Mouse (Mus musculus): ENCODE measurements around the gene 4921539E11Rik. TPM values are rescaled to one million over a fixed set of nuclear protein-coding genes. Genes with fewer than 3 reads are reported as not detected.

4921539E11Rik gene
- polyA plus RNA-seq, 1 experiment from 2014 or later: not detected

DNA sequence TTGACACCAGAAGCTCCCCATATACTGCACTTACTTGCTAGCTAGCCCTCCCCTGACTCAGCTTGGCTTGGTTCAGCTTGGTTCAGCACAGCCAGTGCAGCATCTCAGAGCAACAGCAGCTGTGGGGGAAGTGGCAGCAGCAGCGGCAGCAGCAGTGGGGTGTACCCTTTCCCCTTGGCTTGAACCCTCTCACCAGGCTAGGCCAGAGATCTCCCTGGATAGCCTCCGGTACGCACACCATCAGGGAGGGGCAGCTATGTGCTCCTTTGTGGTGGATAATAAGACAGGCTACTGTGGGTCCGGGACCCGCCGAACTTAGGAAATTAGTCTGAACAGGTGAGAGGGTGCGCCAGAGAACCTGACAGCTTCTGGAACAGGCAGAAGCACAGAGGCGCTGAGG, 17.6 kb downstream of the 4921539E11Rik start:
- H3K9me3 ChIP-seq (replicated peaks; ENCODE audit: low read length): no peaks in the 10 kb centered on the region
- no peaks in the 10 kb centered on the region for H3K27me3 ChIP-seq (ENCODE audit: insufficient read depth, low read length)
- no peak overlapping the region for H3K9ac ChIP-seq (ENCODE audit: low read depth, low read length)
- no peak overlapping the region for H3K27ac ChIP-seq
- H3K4me3 ChIP-seq (replicated peaks; ENCODE audit: low read depth, low read length): no peak overlapping the region
- H3K36me3 ChIP-seq (ENCODE audit: insufficient read depth, low read length): no peaks in the 10 kb centered on the region
- H3K4me2 ChIP-seq (ENCODE audit: low read length): no peak overlapping the region
- TF ChIP-seq CTCF (IDR thresholded peaks at IDR 0.05; ENCODE audit: low read depth): no peak
- ATAC-seq (replicated peaks; ENCODE audit: low FRiP score, low read depth) (no peak), DNase-seq (ENCODE audit: low spot score) (no peak)
- WGBS: 85% methylated on average over 7 of the region's 8 CpGs
- H3K4me1 ChIP-seq (replicated peaks; ENCODE audit: insufficient read depth, low read length): no peaks in the 10 kb centered on the region

- 87% methylated on average over 4 of the region's 4 CpGs for WGBS
- H3K4me3 ChIP-seq (replicated peaks; ENCODE audit: low read depth, low read length): no peak overlapping the region
- no peak for ATAC-seq (replicated peaks; ENCODE audit: low FRiP score, low read depth)
- no peak overlapping the region for H3K27ac ChIP-seq
- H3K9me3 ChIP-seq (replicated peaks; ENCODE audit: low read length): no peaks in the 10 kb centered on the region
- H3K4me1 ChIP-seq (replicated peaks; ENCODE audit: insufficient read depth, low read length): no peaks in the 10 kb centered on the region
- H3K27me3 ChIP-seq (ENCODE audit: insufficient read depth, low read length): no peaks in the 10 kb centered on the region
- peak; percentile 27; the same call in 1 of the 2 replicates for TF ChIP-seq CTCF (IDR thresholded peaks at IDR 0.05; ENCODE audit: low read depth)
- no peaks in the 10 kb centered on the region for H3K36me3 ChIP-seq (ENCODE audit: insufficient read depth, low read length)
- no peak overlapping the region for H3K4me2 ChIP-seq (ENCODE audit: low read length)
- H3K9ac ChIP-seq (ENCODE audit: low read depth, low read length): no peak overlapping the region
- DNase-seq (ENCODE audit: low spot score): no peak
These were observed 21.3 kb downstream of the 4921539E11Rik start for GRCm38 (mm10) chr4:103269336-103269735.

DNA sequence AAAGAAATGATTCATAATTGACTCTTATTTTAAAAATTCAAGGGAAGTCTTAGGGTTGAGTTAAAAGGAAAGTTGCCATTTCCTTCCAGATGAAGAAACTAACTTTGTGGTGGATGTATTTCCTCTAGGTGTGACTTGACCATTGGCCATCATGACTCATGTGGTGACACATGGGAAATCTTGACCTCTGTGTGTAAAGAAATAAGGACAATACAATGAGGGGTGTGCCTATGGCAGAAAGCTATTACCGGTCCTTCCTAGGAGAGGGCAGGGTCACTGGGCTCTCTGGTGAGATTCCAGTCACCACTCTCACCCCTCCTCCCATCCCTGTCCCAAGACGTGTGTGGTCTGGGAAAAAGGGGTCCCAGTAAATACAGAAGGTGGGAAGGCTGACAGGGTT, 25.5 kb downstream of the 4921539E11Rik start:
- WGBS: 53% methylated on average over 2 of the region's 2 CpGs
- Histone ChIP-seq H3K4me3 (replicated peaks; ENCODE audit: low read depth, low read length) (no peak overlapping the region), H3K27me3 (ENCODE audit: insufficient read depth, low read length) (no peaks in the 10 kb centered on the region), H3K36me3 (ENCODE audit: insufficient read depth, low read length) (no peaks in the 10 kb centered on the region), H3K4me2 (ENCODE audit: low read length) (no peak overlapping the region), H3K27ac (no peak overlapping the region), H3K9ac (ENCODE audit: low read depth, low read length) (no peak overlapping the region), H3K9me3 (replicated peaks; ENCODE audit: low read length) (no peaks in the 10 kb centered on the region), H3K4me1 (replicated peaks; ENCODE audit: insufficient read depth, low read length) (no peaks in the 10 kb centered on the region)
- no peak for TF ChIP-seq CTCF (IDR thresholded peaks at IDR 0.05; ENCODE audit: low read depth)
- ATAC-seq (replicated peaks; ENCODE audit: low FRiP score, low read depth): no peak
- DNase-seq (ENCODE audit: low spot score): no peak

- no peak for TF ChIP-seq CTCF (IDR thresholded peaks at IDR 0.05; ENCODE audit: low read depth)
- H3K9me3 ChIP-seq (replicated peaks; ENCODE audit: low read length): no peaks in the 10 kb centered on the region
- no peaks in the 10 kb centered on the region for H3K4me1 ChIP-seq (replicated peaks; ENCODE audit: insufficient read depth, low read length)
- H3K4me3 ChIP-seq (replicated peaks; ENCODE audit: low read depth, low read length): no peak overlapping the region
- H3K27ac ChIP-seq: no peak overlapping the region
- no peaks in the 10 kb centered on the region for H3K27me3 ChIP-seq (ENCODE audit: insufficient read depth, low read length)
- no peak overlapping the region for H3K9ac ChIP-seq (ENCODE audit: low read depth, low read length)
- ATAC-seq (replicated peaks; ENCODE audit: low FRiP score, low read depth) (no peak), DNase-seq (ENCODE audit: low spot score) (peak; percentile 36)
- 21% methylated on average over 8 of the region's 8 CpGs for WGBS
- no peaks in the 10 kb centered on the region for H3K36me3 ChIP-seq (ENCODE audit: insufficient read depth, low read length)
- H3K4me2 ChIP-seq (ENCODE audit: low read length): no peak overlapping the region
These were observed 26.8 kb downstream of the 4921539E11Rik start for GRCm38 (mm10) chr4:103263812-103264396.

DNA sequence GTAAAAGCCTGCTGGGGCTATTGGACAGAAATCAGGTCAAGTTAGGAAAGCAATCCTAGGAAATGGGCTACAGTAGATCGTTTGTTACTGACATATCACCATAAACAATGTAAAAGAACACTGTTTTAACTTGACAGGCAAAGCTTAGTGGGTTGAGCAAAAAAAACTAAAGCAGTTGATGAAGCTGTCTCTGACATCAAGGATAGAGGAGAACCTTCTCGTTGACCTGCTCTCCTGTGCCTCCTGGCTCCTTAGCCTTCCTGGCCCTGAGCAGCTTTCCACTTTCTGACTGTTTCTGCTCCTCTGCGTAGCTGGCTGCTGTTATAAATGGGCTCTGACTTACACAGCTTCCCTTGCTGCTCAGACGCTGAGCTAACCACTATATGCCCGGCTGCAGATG, 27.3 kb downstream of the 4921539E11Rik start:
- no peak overlapping the region for H3K4me2 ChIP-seq (ENCODE audit: low read length)
- 31% methylated on average over 5 of the region's 5 CpGs for WGBS
- TF ChIP-seq CTCF (IDR thresholded peaks at IDR 0.05; ENCODE audit: low read depth): no peak
- DNase-seq (ENCODE audit: low spot score): peak; percentile 36
- H3K9ac ChIP-seq (ENCODE audit: low read depth, low read length): no peak overlapping the region
- H3K27ac ChIP-seq: no peak overlapping the region
- no peak for ATAC-seq (replicated peaks; ENCODE audit: low FRiP score, low read depth)
- H3K27me3 ChIP-seq (ENCODE audit: insufficient read depth, low read length): no peaks in the 10 kb centered on the region
- no peaks in the 10 kb centered on the region for H3K36me3 ChIP-seq (ENCODE audit: insufficient read depth, low read length)
- no peaks in the 10 kb centered on the region for H3K9me3 ChIP-seq (replicated peaks; ENCODE audit: low read length)
- H3K4me3 ChIP-seq (replicated peaks; ENCODE audit: low read depth, low read length): no peak overlapping the region
- no peaks in the 10 kb centered on the region for H3K4me1 ChIP-seq (replicated peaks; ENCODE audit: insufficient read depth, low read length)

DNA sequence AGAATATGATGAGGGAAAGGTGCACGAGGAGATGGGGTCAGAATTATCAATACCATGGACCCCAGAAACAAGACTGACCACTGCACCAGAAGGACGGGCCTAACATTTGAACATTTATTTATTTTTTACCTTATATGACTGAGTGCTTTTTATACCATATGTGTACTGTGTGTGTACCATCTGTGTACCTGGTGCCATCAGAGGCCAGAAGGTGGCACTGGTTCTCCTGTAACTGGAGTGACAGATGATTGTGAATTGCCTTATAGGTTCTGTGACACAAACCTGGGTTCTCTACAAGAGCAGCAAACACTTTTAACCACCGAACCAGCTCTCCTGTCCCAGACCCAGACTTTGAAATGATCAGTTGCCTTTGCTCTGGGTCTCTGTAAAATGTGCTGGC, 31.8 kb downstream of the 4921539E11Rik start:
- Histone ChIP-seq H3K9ac (ENCODE audit: low read depth, low read length) (no peak overlapping the region), H3K9me3 (replicated peaks; ENCODE audit: low read length) (no peaks in the 10 kb centered on the region), H3K4me3 (replicated peaks; ENCODE audit: low read depth, low read length) (no peak overlapping the region), H3K36me3 (ENCODE audit: insufficient read depth, low read length) (no peaks in the 10 kb centered on the region), H3K27ac (no peak overlapping the region), H3K4me2 (ENCODE audit: low read length) (no peak overlapping the region), H3K4me1 (replicated peaks; ENCODE audit: insufficient read depth, low read length) (no peaks in the 10 kb centered on the region), H3K27me3 (ENCODE audit: insufficient read depth, low read length) (no peaks in the 10 kb centered on the region)
- TF ChIP-seq CTCF (IDR thresholded peaks at IDR 0.05; ENCODE audit: low read depth): peak; percentile 25; the same call in 1 of the 2 replicates
- 85% methylated on average over 3 of the region's 3 CpGs for WGBS
- DNase-seq (ENCODE audit: low spot score) (no peak), ATAC-seq (replicated peaks; ENCODE audit: low FRiP score, low read depth) (no peak)

DNA sequence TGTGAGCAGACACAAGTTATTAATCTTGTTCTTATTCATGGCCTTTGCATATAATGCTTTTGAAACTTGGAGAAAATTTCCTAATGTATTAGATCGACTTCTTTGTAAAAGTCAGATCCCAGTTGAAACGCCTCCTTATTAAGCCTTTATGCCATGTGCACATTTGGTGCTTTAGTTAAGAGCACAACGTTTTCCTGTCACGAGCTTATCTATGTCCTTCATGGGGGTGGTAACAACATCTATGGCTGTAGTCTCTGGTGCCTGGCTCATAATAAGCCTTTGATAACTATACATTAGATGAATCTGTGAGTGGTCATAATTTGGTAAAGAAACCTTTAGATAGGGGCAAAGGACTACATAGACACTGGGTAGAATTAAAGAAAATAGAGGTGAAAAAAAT, 36.8 kb downstream of the 4921539E11Rik start:
- H3K4me2 ChIP-seq (ENCODE audit: low read length): no peak overlapping the region
- no peaks in the 10 kb centered on the region for H3K36me3 ChIP-seq (ENCODE audit: insufficient read depth, low read length)
- no peak overlapping the region for H3K27ac ChIP-seq
- no peak overlapping the region for H3K4me3 ChIP-seq (replicated peaks; ENCODE audit: low read depth, low read length)
- 79% methylated on average over 4 of the region's 4 CpGs for WGBS
- TF ChIP-seq CTCF (IDR thresholded peaks at IDR 0.05; ENCODE audit: low read depth): no peak
- DNase-seq (ENCODE audit: low spot score) (no peak), ATAC-seq (replicated peaks; ENCODE audit: low FRiP score, low read depth) (no peak)
- H3K9ac ChIP-seq (ENCODE audit: low read depth, low read length): no peak overlapping the region
- H3K27me3 ChIP-seq (ENCODE audit: insufficient read depth, low read length): no peaks in the 10 kb centered on the region
- no peaks in the 10 kb centered on the region for H3K4me1 ChIP-seq (replicated peaks; ENCODE audit: insufficient read depth, low read length)
- no peaks in the 10 kb centered on the region for H3K9me3 ChIP-seq (replicated peaks; ENCODE audit: low read length)
